In genomic region chr11:84010411-84010810, GRCm38 (mm10) we compare ENCODE assay signal across 11 mouse cellular contexts. TPM values are rescaled to one million over a fixed set of nuclear protein-coding genes. Genes with fewer than 3 reads are reported as not detected.
"Had no signal": no experiment of that assay in that cellular context is flagged by ENCODE, and none has a peak within 500 bp of the region (broad histone marks: within the 10 kb centered on the region; RNA-seq: fewer than 3 reads in every experiment).

No protein-coding gene starts in this region.

- H3K27ac ChIP-seq: limb, embryonic 10.5 days; liver, embryonic 15.5 days; neural tube, embryonic 12.5 days; stomach, postnatal 0 days had no signal

- H3K9ac ChIP-seq: liver, embryonic 15.5 days; neural tube, embryonic 12.5 days had no signal

- H3K4me3 ChIP-seq: limb, embryonic 10.5 days; liver, embryonic 15.5 days; neural tube, embryonic 12.5 days had no signal

- H3K4me2 ChIP-seq: liver, embryonic 11.5 days; liver, embryonic 15.5 days had no signal

- DNase-seq: kidney, adult 8-10 months; kidney, postnatal 25 days; lung, adult 2 months; thymus, postnatal 4 days had no signal

- H3K9me3 ChIP-seq: limb, embryonic 10.5 days; liver, embryonic 15.5 days; neural tube, embryonic 12.5 days had no signal

- H3K27me3 ChIP-seq: liver, embryonic 15.5 days; neural tube, embryonic 12.5 days had no signal

- ATAC-seq: lung, postnatal 0 days had no signal

RNA-seq across cellular contexts. Expression of gene Dusp14, which starts 58.6 kb away (rescaled TPM):
- total RNA-seq: megakaryocyte progenitor cell, adult 5-6 weeks had no signal
